Mouse (Mus musculus) midbrain, embryonic 16.5 days (tissue): ENCODE results near the gene Hoxa3. TPM values are rescaled to one million over a fixed set of nuclear protein-coding genes. Genes with fewer than 3 reads are reported as not detected.

Source experiments
- ATAC-seq: fragments of 200-750 bp; cut with Nextera tagmentation; 2 replicates; pipeline ENCODE4 v1.8.0; 2017; ENCODE audit warnings: moderate TSS enrichment
- H3K27ac ChIP-seq: fragments of 300-500 bp; sonication (generic); 2 replicates; pipeline ENCODE4 v1.5.1; 2014; ENCODE audit warnings: mild to moderate bottlenecking, low read length, mixed read lengths
- H3K27me3 ChIP-seq: fragments of 300-500 bp; sonication (generic); 2 replicates; pipeline ENCODE4 v1.6.1; 2014; ENCODE audit warnings: low read depth, low read length, mixed read lengths; ENCODE audit not compliant: control insufficient read depth, insufficient read depth
- H3K36me3 ChIP-seq: fragments of 300-500 bp; sonication (generic); 2 replicates; pipeline ENCODE4 v1.6.1; 2014; ENCODE audit warnings: mild to moderate bottlenecking, low read length, moderate library complexity, mixed read lengths; ENCODE audit not compliant: control insufficient read depth, insufficient read depth
- H3K4me1 ChIP-seq: fragments of 300-500 bp; sonication (generic); 2 replicates; pipeline ENCODE4 v1.6.1; 2014; ENCODE audit warnings: mild to moderate bottlenecking, low read length, mixed read lengths; ENCODE audit not compliant: control insufficient read depth, insufficient read depth
- H3K4me2 ChIP-seq: fragments of 300-500 bp; sonication (generic); 2 replicates; pipeline ENCODE4 v1.6.1; 2014; ENCODE audit warnings: mild to moderate bottlenecking, low read length, mixed read lengths
- H3K4me3 ChIP-seq: fragments of 300-500 bp; sonication (generic); 2 replicates; pipeline ENCODE4 v1.5.1; 2014; ENCODE audit warnings: low read depth, mild to moderate bottlenecking, low read length, moderate library complexity, mixed read lengths
- H3K9ac ChIP-seq: fragments of 300-500 bp; sonication (generic); 2 replicates; pipeline ENCODE4 v1.6.1; 2014; ENCODE audit warnings: low read depth, low read length, mixed read lengths
- H3K9me3 ChIP-seq: fragments of 300-500 bp; sonication (generic); replicated peaks from 2 replicates; pipeline ENCODE4 v1.6.1; 2014; ENCODE audit warnings: mild to moderate bottlenecking, low read length, mixed read lengths; ENCODE audit not compliant: control insufficient read depth, poor library complexity, severe bottlenecking
- WGBS: fragments of 180-500 bp; shearing (Covaris S2); extraction: QIAGEN DNeasy Blood & Tissue Kit; methylation state at CpG from one replicate; pipeline ENCODE4 v1.1.7; 2014; 5-methylcytosine and 5-hydroxymethylcytosine counted together
- polyA plus RNA-seq: library from polyadenylated mRNA; unstranded; fragments of >200 nt; fragmentation: Nextera tagmentation; extraction: Ambion mirVana; gene quantifications from 2 replicates; pipeline ENCODE4 v1.2.1, GENCODE M21; 2015

Hoxa3 gene
- polyA plus RNA-seq, 1 experiment from 2014 or later, result not detected

- no peak overlapping the region for H3K27ac ChIP-seq
- H3K9ac ChIP-seq, result no peak overlapping the region
- peaks cover 87% of the 10 kb centered on the region for H3K27me3 ChIP-seq
- no peak overlapping the region for H3K4me2 ChIP-seq
- H3K36me3 ChIP-seq, result no peaks in the 10 kb centered on the region
- H3K4me1 ChIP-seq, result peaks cover 3% of the 10 kb centered on the region; the same call in 1 of the 2 replicates
- 4% methylated on average over 23 of the region's 23 CpGs for WGBS
- H3K9me3 ChIP-seq, result no peaks in the 10 kb centered on the region
- H3K4me3 ChIP-seq, result no peak overlapping the region
- ATAC-seq, result no peak
Observed at GRCm38 (mm10) chr6:52217895-52218642, 4.9 kb upstream of the Hoxa3 start.

GRCm38 (mm10) chr6:52217459-52217768, 4.3 kb upstream of the Hoxa3 start:
- Histone ChIP-seq H3K9ac (no peak overlapping the region), H3K36me3 (no peaks in the 10 kb centered on the region), H3K27me3 (peaks cover 87% of the 10 kb centered on the region), H3K4me1 (peaks cover 3% of the 10 kb centered on the region; the same call in 1 of the 2 replicates), H3K4me3 (no peak overlapping the region; the same call in 1 of the 2 replicates), H3K4me2 (no peak overlapping the region), H3K9me3 (no peaks in the 10 kb centered on the region), H3K27ac (no peak overlapping the region)
- WGBS, result 0% methylated on average over 25 of the region's 25 CpGs
- ATAC-seq, result no peak

- H3K9me3 ChIP-seq, result no peaks in the 10 kb centered on the region
- peaks cover 87% of the 10 kb centered on the region for H3K27me3 ChIP-seq
- H3K4me3 ChIP-seq, result no peak overlapping the region; the same call in 1 of the 2 replicates
- no peak overlapping the region for H3K27ac ChIP-seq
- H3K4me1 ChIP-seq, result peaks cover 3% of the 10 kb centered on the region; the same call in 1 of the 2 replicates
- no peak overlapping the region for H3K9ac ChIP-seq
- no peak for ATAC-seq
- no peak overlapping the region for H3K4me2 ChIP-seq
- no peaks in the 10 kb centered on the region for H3K36me3 ChIP-seq
- WGBS, result 2% methylated on average over 60 of the region's 60 CpGs
Observed at GRCm38 (mm10) chr6:52216691-52217458, 3.7 kb upstream of the Hoxa3 start.

- Histone ChIP-seq H3K4me3 (no peak overlapping the region), H3K27me3 (peaks cover 91% of the 10 kb centered on the region), H3K9ac (no peak overlapping the region), H3K27ac (no peak overlapping the region), H3K4me1 (peaks cover 2% of the 10 kb centered on the region; the same call in 1 of the 2 replicates), H3K36me3 (no peaks in the 10 kb centered on the region), H3K9me3 (no peaks in the 10 kb centered on the region), H3K4me2 (no peak overlapping the region)
- 4% methylated on average over 30 of the region's 30 CpGs for WGBS
- no peak for ATAC-seq
Observed at GRCm38 (mm10) chr6:52215771-52216535, 2.8 kb upstream of the Hoxa3 start.

GRCm38 (mm10) chr6:52215070-52215469, 1.9 kb upstream of the Hoxa3 start:
- H3K4me1 ChIP-seq, result peaks cover 2% of the 10 kb centered on the region; the same call in 1 of the 2 replicates
- no peak overlapping the region for H3K27ac ChIP-seq
- no peaks in the 10 kb centered on the region for H3K9me3 ChIP-seq
- H3K4me3 ChIP-seq, result no peak overlapping the region
- 9% methylated on average over 3 of the region's 3 CpGs for WGBS
- no peak for ATAC-seq
- H3K36me3 ChIP-seq, result no peaks in the 10 kb centered on the region
- H3K27me3 ChIP-seq, result peaks cover 88% of the 10 kb centered on the region
- no peak overlapping the region for H3K9ac ChIP-seq
- no peak overlapping the region for H3K4me2 ChIP-seq

GRCm38 (mm10) chr6:52214271-52214670, 1.1 kb upstream of the Hoxa3 start:
- H3K27ac ChIP-seq, result no peak overlapping the region
- ATAC-seq, result no peak

GRCm38 (mm10) chr6:52212556-52213118, 499 bp downstream of the Hoxa3 start:
- H3K4me1 ChIP-seq, result peaks cover 2% of the 10 kb centered on the region; the same call in 1 of the 2 replicates
- no peak overlapping the region for H3K27ac ChIP-seq
- WGBS, result 2% methylated on average over 21 of the region's 22 CpGs
- H3K36me3 ChIP-seq, result no peaks in the 10 kb centered on the region
- no peaks in the 10 kb centered on the region for H3K9me3 ChIP-seq
- H3K9ac ChIP-seq, result no peak overlapping the region
- H3K4me2 ChIP-seq, result no peak overlapping the region
- peaks cover 83% of the 10 kb centered on the region for H3K27me3 ChIP-seq
- no peak overlapping the region for H3K4me3 ChIP-seq
- ATAC-seq, result no peak

More at GRCm38 (mm10) chr6:52214271-52214670, 1.1 kb upstream of the Hoxa3 start:
- Histone ChIP-seq H3K4me2 (no peak overlapping the region), H3K4me1 (peaks cover 2% of the 10 kb centered on the region; the same call in 1 of the 2 replicates), H3K36me3 (no peaks in the 10 kb centered on the region), H3K9ac (no peak overlapping the region), H3K27me3 (peaks cover 88% of the 10 kb centered on the region), H3K4me3 (no peak overlapping the region), H3K9me3 (no peaks in the 10 kb centered on the region)
- whole genome bisulfite sequencing, result 12% methylated on average over 5 of the region's 5 CpGs

GRCm38 (mm10) chr6:52211961-52212360, 1.2 kb downstream of the Hoxa3 start:
- Histone ChIP-seq H3K36me3 (no peaks in the 10 kb centered on the region), H3K4me1 (peaks cover 2% of the 10 kb centered on the region; the same call in 1 of the 2 replicates), H3K9me3 (no peaks in the 10 kb centered on the region), H3K27me3 (peaks cover 87% of the 10 kb centered on the region), H3K4me3 (no peak overlapping the region), H3K9ac (no peak overlapping the region), H3K4me2 (no peak overlapping the region), H3K27ac (no peak overlapping the region)
- ATAC-seq, result no peak
- WGBS, result 6% methylated on average over 13 of the region's 13 CpGs
